Mouse (Mus musculus): ENCODE results near the gene Ehbp1. TPM values are rescaled to one million over a fixed set of nuclear protein-coding genes. Genes with fewer than 3 reads are reported as not detected.

Ehbp1 gene
- polyA plus RNA-seq, 1 experiment from 2014 or later = 8.6 TPM

GRCm38 (mm10) chr11:22138466-22138865 lies 203.6 kb downstream of the Ehbp1 start:
- H3K9ac ChIP-seq = no peak overlapping the region
- H3K36me3 ChIP-seq = no peaks in the 10 kb centered on the region
- no peaks in the 10 kb centered on the region for H3K4me1 ChIP-seq
- no peak for ATAC-seq (replicated peaks; ENCODE audit: low FRiP score)
- H3K9me3 ChIP-seq (replicated peaks) = no peaks in the 10 kb centered on the region
- no peak overlapping the region for H3K4me3 ChIP-seq (replicated peaks)
- no peaks in the 10 kb centered on the region for H3K27me3 ChIP-seq
- no peak overlapping the region for H3K4me2 ChIP-seq
- H3K27ac ChIP-seq = no peak overlapping the region

GRCm38 (mm10) chr11:22125188-22125587 lies 216.9 kb downstream of the Ehbp1 start:
- H3K9ac ChIP-seq = no peak overlapping the region
- no peak for ATAC-seq (replicated peaks; ENCODE audit: low FRiP score)
- WGBS = 97% methylated on average over 2 of the region's 2 CpGs
- H3K27me3 ChIP-seq = no peaks in the 10 kb centered on the region
- H3K4me1 ChIP-seq = no peaks in the 10 kb centered on the region
- H3K27ac ChIP-seq = no peak overlapping the region
- H3K9me3 ChIP-seq (replicated peaks) = no peaks in the 10 kb centered on the region
- no peak overlapping the region for H3K4me2 ChIP-seq
- H3K4me3 ChIP-seq (replicated peaks) = no peak overlapping the region
- H3K36me3 ChIP-seq = no peaks in the 10 kb centered on the region

GRCm38 (mm10) chr11:22118853-22119252 lies 223.2 kb downstream of the Ehbp1 start:
- H3K4me3 ChIP-seq (replicated peaks) = no peak overlapping the region
- no peak overlapping the region for H3K9ac ChIP-seq
- H3K9me3 ChIP-seq (replicated peaks) = no peaks in the 10 kb centered on the region
- no peak for ATAC-seq (replicated peaks; ENCODE audit: low FRiP score)
- H3K27ac ChIP-seq = no peak overlapping the region
- H3K36me3 ChIP-seq = no peaks in the 10 kb centered on the region
- 90% methylated on average over 3 of the region's 3 CpGs for WGBS
- no peaks in the 10 kb centered on the region for H3K27me3 ChIP-seq
- H3K4me2 ChIP-seq = no peak overlapping the region
- H3K4me1 ChIP-seq = no peaks in the 10 kb centered on the region

- H3K4me2 ChIP-seq = no peak overlapping the region
- 98% methylated on average over 3 of the region's 3 CpGs for WGBS
- no peak overlapping the region for H3K4me3 ChIP-seq (replicated peaks)
- H3K9me3 ChIP-seq (replicated peaks) = no peaks in the 10 kb centered on the region
- H3K27me3 ChIP-seq = no peaks in the 10 kb centered on the region
- no peaks in the 10 kb centered on the region for H3K36me3 ChIP-seq
- H3K4me1 ChIP-seq = no peaks in the 10 kb centered on the region
- H3K9ac ChIP-seq = no peak overlapping the region
- H3K27ac ChIP-seq = no peak overlapping the region
- ATAC-seq (replicated peaks; ENCODE audit: low FRiP score) = no peak
These were observed 229.9 kb downstream of the Ehbp1 start for GRCm38 (mm10) chr11:22112161-22112560.

- Histone ChIP-seq H3K36me3 (0 out of 2 replicates have a peak, but pooled peaks cover 3% of the 10 kb centered on the region), H3K4me2 (no peak overlapping the region), H3K4me3 (replicated peaks) (no peak overlapping the region), H3K4me1 (no peaks in the 10 kb centered on the region), H3K27me3 (no peaks in the 10 kb centered on the region), H3K9me3 (replicated peaks) (no peaks in the 10 kb centered on the region), H3K9ac (no peak overlapping the region), H3K27ac (no peak overlapping the region)
- WGBS = 88% methylated on average over 8 of the region's 8 CpGs
- ATAC-seq (replicated peaks; ENCODE audit: low FRiP score) = no peak
These were observed 252.7 kb downstream of the Ehbp1 start for GRCm38 (mm10) chr11:22089346-22089745.

- no peaks in the 10 kb centered on the region for H3K4me1 ChIP-seq
- no peak overlapping the region for H3K9ac ChIP-seq
- ATAC-seq (replicated peaks; ENCODE audit: low FRiP score) = no peak
- H3K4me3 ChIP-seq (replicated peaks) = no peak overlapping the region
- H3K36me3 ChIP-seq = no peaks in the 10 kb centered on the region
- H3K4me2 ChIP-seq = no peak overlapping the region
- no peaks in the 10 kb centered on the region for H3K9me3 ChIP-seq (replicated peaks)
- no peaks in the 10 kb centered on the region for H3K27me3 ChIP-seq
- no peak overlapping the region for H3K27ac ChIP-seq
- WGBS = 58% methylated on average over 2 of the region's 2 CpGs
These were observed 278.7 kb downstream of the Ehbp1 start for GRCm38 (mm10) chr11:22063352-22063751.

GRCm38 (mm10) chr11:22061660-22062059 lies 280.4 kb downstream of the Ehbp1 start:
- Histone ChIP-seq H3K9me3 (replicated peaks) (no peaks in the 10 kb centered on the region), H3K4me1 (no peaks in the 10 kb centered on the region), H3K4me2 (no peak overlapping the region), H3K27ac (no peak overlapping the region), H3K4me3 (replicated peaks) (no peak overlapping the region), H3K36me3 (no peaks in the 10 kb centered on the region), H3K27me3 (no peaks in the 10 kb centered on the region), H3K9ac (no peak overlapping the region)
- 32% methylated on average over 4 of the region's 4 CpGs for WGBS
- peak; percentile 62; the same call in 1 of the 2 replicates for ATAC-seq (replicated peaks; ENCODE audit: low FRiP score)

GRCm38 (mm10) chr11:22057538-22057937 lies 284.6 kb downstream of the Ehbp1 start:
- no peak overlapping the region for H3K9ac ChIP-seq
- no peak overlapping the region for H3K4me2 ChIP-seq
- H3K36me3 ChIP-seq = no peaks in the 10 kb centered on the region
- no peaks in the 10 kb centered on the region for H3K9me3 ChIP-seq (replicated peaks)
- WGBS = 89% methylated on average over 5 of the region's 5 CpGs
- H3K27ac ChIP-seq = no peak overlapping the region
- ATAC-seq (replicated peaks; ENCODE audit: low FRiP score) = no peak
- no peak overlapping the region for H3K4me3 ChIP-seq (replicated peaks)
- H3K4me1 ChIP-seq = no peaks in the 10 kb centered on the region
- H3K27me3 ChIP-seq = no peaks in the 10 kb centered on the region

GRCm38 (mm10) chr11:22055908-22056307 lies 286.2 kb downstream of the Ehbp1 start:
- H3K4me1 ChIP-seq = no peaks in the 10 kb centered on the region
- H3K27me3 ChIP-seq = no peaks in the 10 kb centered on the region
- H3K9ac ChIP-seq = no peak overlapping the region
- WGBS = 88% methylated on average over 6 of the region's 6 CpGs
- H3K36me3 ChIP-seq = no peaks in the 10 kb centered on the region
- no peak overlapping the region for H3K4me2 ChIP-seq
- H3K4me3 ChIP-seq (replicated peaks) = no peak overlapping the region
- H3K9me3 ChIP-seq (replicated peaks) = no peaks in the 10 kb centered on the region
- no peak overlapping the region for H3K27ac ChIP-seq
- no peak for ATAC-seq (replicated peaks; ENCODE audit: low FRiP score)

- H3K9ac ChIP-seq = no peak overlapping the region
- H3K4me3 ChIP-seq (replicated peaks) = no peak overlapping the region
- no peaks in the 10 kb centered on the region for H3K4me1 ChIP-seq
- no peak for ATAC-seq (replicated peaks; ENCODE audit: low FRiP score)
- no peak overlapping the region for H3K4me2 ChIP-seq
- H3K27ac ChIP-seq = no peak overlapping the region
- 74% methylated on average over 10 of the region's 10 CpGs for WGBS
- no peaks in the 10 kb centered on the region for H3K36me3 ChIP-seq
- H3K9me3 ChIP-seq (replicated peaks) = no peaks in the 10 kb centered on the region
- no peaks in the 10 kb centered on the region for H3K27me3 ChIP-seq
These were observed 288.9 kb downstream of the Ehbp1 start for GRCm38 (mm10) chr11:22053034-22053668.

- 66% methylated on average over 7 of the region's 7 CpGs for WGBS
- Histone ChIP-seq H3K4me2 (no peak overlapping the region), H3K4me1 (no peaks in the 10 kb centered on the region), H3K9me3 (replicated peaks) (no peaks in the 10 kb centered on the region), H3K9ac (no peak overlapping the region), H3K27ac (no peak overlapping the region), H3K4me3 (replicated peaks) (no peak overlapping the region), H3K36me3 (no peaks in the 10 kb centered on the region), H3K27me3 (no peaks in the 10 kb centered on the region)
- no peak for ATAC-seq (replicated peaks; ENCODE audit: low FRiP score)
These were observed 291.2 kb downstream of the Ehbp1 start for GRCm38 (mm10) chr11:22050864-22051263.

- 87% methylated on average over 6 of the region's 6 CpGs for WGBS
- H3K4me3 ChIP-seq (replicated peaks) = no peak overlapping the region
- H3K4me1 ChIP-seq = no peaks in the 10 kb centered on the region
- H3K9ac ChIP-seq = no peak overlapping the region
- ATAC-seq (replicated peaks; ENCODE audit: low FRiP score) = no peak
- no peaks in the 10 kb centered on the region for H3K9me3 ChIP-seq (replicated peaks)
- H3K4me2 ChIP-seq = no peak overlapping the region
- no peaks in the 10 kb centered on the region for H3K27me3 ChIP-seq
- H3K27ac ChIP-seq = no peak overlapping the region
- H3K36me3 ChIP-seq = no peaks in the 10 kb centered on the region
These were observed 302.2 kb downstream of the Ehbp1 start for GRCm38 (mm10) chr11:22039854-22040426.
